Mouse (Mus musculus) embryonic facial prominence, embryonic 13.5 days (tissue): ENCODE results near the gene Zfp507. TPM values are rescaled to one million over a fixed set of nuclear protein-coding genes. Genes with fewer than 3 reads are reported as not detected.

Experiments used
- ATAC-seq: fragments of 200-750 bp; cut with Nextera tagmentation; 2 replicates; pipeline ENCODE4 v1.8.0; 2017; ENCODE audit warnings: low read depth; ENCODE audit not compliant: insufficient number of reproducible peaks, insufficient read depth, low FRiP score, low TSS enrichment
- H3K27ac ChIP-seq: fragments of 300-500 bp; sonication (generic); 2 replicates; pipeline ENCODE4 v1.5.1; 2015; ENCODE audit warnings: moderate library complexity, mild to moderate bottlenecking, inconsistent platforms
- H3K27me3 ChIP-seq: fragments of 300-500 bp; sonication (generic); 2 replicates; pipeline ENCODE4 v1.6.1; 2015; ENCODE audit warnings: mild to moderate bottlenecking, inconsistent platforms
- H3K36me3 ChIP-seq: fragments of 300-500 bp; sonication (generic); 2 replicates; pipeline ENCODE4 v1.6.1; 2015; ENCODE audit warnings: mild to moderate bottlenecking, inconsistent platforms
- H3K4me1 ChIP-seq: fragments of 300-500 bp; sonication (generic); 2 replicates; pipeline ENCODE4 v1.6.1; 2015; ENCODE audit warnings: inconsistent platforms
- H3K4me2 ChIP-seq: fragments of 300-500 bp; sonication (generic); 2 replicates; pipeline ENCODE4 v1.6.1; 2015; ENCODE audit warnings: moderate library complexity, mild to moderate bottlenecking, inconsistent platforms
- H3K4me3 ChIP-seq: fragments of 300-500 bp; sonication (generic); 2 replicates; pipeline ENCODE4 v1.5.1; 2015; ENCODE audit warnings: mild to moderate bottlenecking, inconsistent platforms
- H3K9ac ChIP-seq: fragments of 300-500 bp; sonication (generic); 2 replicates; pipeline ENCODE4 v1.6.1; 2015; ENCODE audit warnings: mild to moderate bottlenecking, inconsistent platforms
- H3K9me3 ChIP-seq: fragments of 300-500 bp; sonication (generic); 2 replicates; pipeline ENCODE4 v1.6.1; 2016; ENCODE audit warnings: inconsistent platforms
- WGBS: fragments of 180-500 bp; shearing (Covaris S2); methylation state at CpG from one replicate; pipeline ENCODE4 v1.1.7; 2015; ENCODE audit warnings: mixed read lengths; 5-methylcytosine and 5-hydroxymethylcytosine counted together
- polyA plus RNA-seq: library from polyadenylated mRNA; unstranded; fragments of >200 nt; fragmentation: Nextera tagmentation; extraction: Ambion mirVana; gene quantifications from 2 replicates; pipeline ENCODE4 v1.2.1, GENCODE M21; 2015

The Zfp507 gene
- polyA plus RNA-seq, 1 experiment from 2014 or later = 22.3 TPM

DNA sequence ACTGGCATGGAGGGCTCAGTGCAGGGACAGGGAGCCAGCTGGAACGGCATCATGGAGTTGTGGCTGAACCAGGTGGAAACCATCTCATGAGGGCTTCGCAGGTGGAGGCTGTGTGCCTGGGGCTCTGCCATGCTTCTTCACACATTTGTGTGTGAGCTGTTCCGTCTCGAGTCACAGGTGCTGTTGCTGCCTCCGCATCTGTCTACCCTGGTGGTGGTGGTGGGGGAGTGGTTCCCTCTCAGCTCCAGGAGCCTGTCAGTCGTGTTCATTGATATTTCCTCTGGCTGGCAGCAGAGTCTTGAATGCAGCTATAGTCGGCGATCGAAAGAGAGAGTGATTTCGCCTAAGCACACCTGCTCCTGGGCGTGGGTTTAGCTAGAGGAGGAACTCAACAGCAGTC lies 10.5 kb upstream of the Zfp507 start:
- Histone ChIP-seq H3K4me3 (no peak overlapping the region), H3K27ac (no peak overlapping the region), H3K27me3 (no peaks in the 10 kb centered on the region), H3K36me3 (no peaks in the 10 kb centered on the region), H3K9me3 (no peaks in the 10 kb centered on the region), H3K9ac (no peak overlapping the region), H3K4me2 (no peak overlapping the region), H3K4me1 (no peaks in the 10 kb centered on the region)
- ATAC-seq = no peak
- 83% methylated on average over 11 of the region's 11 CpGs for WGBS

DNA sequence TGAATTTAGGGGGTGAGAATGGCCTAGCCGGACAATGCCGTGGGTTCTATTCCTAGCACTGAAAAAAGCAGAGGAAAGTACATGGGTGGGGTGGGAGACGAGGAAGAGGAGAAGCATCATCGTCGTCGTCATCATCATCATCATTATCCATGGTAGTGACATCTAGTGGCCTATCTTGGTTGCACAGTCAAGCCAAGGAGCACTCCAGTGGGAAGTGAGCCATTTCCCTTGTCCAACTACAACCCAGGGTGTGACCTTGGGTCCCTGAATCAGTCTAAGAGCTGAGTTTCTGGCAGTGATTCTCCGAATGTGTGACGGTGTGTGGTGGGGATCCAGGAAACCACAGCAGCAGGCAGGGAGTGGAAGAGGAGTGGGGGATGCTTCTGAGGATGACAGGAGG lies 7.9 kb upstream of the Zfp507 start:
- no peak overlapping the region for H3K27ac ChIP-seq
- no peak overlapping the region for H3K4me3 ChIP-seq
- no peak overlapping the region for H3K9ac ChIP-seq
- H3K4me2 ChIP-seq = no peak overlapping the region
- ATAC-seq = no peak
- H3K9me3 ChIP-seq = no peaks in the 10 kb centered on the region
- H3K36me3 ChIP-seq = no peaks in the 10 kb centered on the region
- H3K4me1 ChIP-seq = no peaks in the 10 kb centered on the region
- no peaks in the 10 kb centered on the region for H3K27me3 ChIP-seq
- WGBS = 44% methylated on average over 8 of the region's 8 CpGs

DNA sequence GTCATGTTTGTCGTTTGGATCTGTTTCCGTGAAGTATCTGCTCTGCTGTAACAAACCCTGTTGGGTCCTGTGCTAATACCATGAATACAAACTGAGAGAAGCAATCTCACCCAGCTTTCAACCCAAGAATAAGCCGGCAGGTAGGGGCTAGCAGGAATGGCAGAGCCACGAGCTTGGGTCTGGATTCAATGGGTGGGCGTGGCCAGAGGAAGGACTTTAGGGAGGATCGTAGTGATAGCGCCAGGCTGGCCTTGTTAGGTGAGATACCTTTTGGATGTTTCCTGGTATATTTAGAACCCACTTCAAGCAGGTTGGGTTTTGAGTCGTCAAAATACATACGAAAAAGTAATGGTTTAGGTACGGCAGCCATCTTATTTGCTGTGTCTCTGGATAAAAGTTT lies 1.4 kb upstream of the Zfp507 start:
- H3K27ac ChIP-seq = no peak overlapping the region
- no peak overlapping the region for H3K4me3 ChIP-seq
- H3K4me1 ChIP-seq = peaks cover 10% of the 10 kb centered on the region
- no peaks in the 10 kb centered on the region for H3K9me3 ChIP-seq
- no peak for ATAC-seq
- no peak overlapping the region for H3K9ac ChIP-seq
- WGBS = 79% methylated on average over 10 of the region's 10 CpGs
- H3K36me3 ChIP-seq = peaks cover 19% of the 10 kb centered on the region
- no peaks in the 10 kb centered on the region for H3K27me3 ChIP-seq
- no peak overlapping the region for H3K4me2 ChIP-seq

DNA sequence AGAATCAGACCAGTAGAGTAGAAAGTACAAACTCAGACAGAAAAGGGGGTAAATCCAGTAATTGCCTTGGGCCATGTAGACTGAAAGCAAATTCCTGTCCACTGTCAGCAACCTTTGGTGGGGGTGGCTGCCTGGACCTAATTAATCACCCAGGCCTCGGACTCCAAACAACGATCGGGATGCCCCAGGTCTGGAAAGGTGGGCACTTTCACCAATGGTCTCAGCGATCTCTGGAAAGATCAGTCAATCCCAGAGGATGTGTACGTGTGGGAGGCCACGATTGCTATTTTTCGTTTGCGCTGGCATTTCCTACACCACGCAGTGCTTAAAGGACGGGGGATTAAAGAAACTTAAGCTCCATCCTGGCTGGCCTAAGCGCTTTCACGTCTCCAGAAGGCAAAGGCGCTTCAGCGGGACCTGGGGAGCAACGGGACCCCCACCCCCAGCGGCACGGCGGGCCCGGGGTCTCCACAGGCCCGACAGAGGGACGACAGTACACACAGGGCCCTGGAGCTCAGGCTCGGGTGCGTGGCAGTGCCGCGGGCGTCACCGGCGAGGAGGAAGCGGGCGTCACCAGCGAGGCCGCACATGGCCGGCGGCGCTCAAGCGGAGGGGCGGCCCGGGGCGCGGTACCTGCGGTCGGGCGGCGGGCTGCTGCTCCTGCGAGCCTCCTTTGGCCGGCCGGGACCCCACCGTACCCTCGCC lies 450 bp downstream of the Zfp507 start:
- Histone ChIP-seq H3K4me1 (peaks cover 10% of the 10 kb centered on the region), H3K9me3 (no peaks in the 10 kb centered on the region), H3K4me2 (peak overlapping the region; percentile 80), H3K36me3 (peaks cover 35% of the 10 kb centered on the region), H3K27me3 (no peaks in the 10 kb centered on the region), H3K4me3 (peak overlapping the region; percentile 95), H3K9ac (peak overlapping the region; percentile 99), H3K27ac (peak overlapping the region; percentile 93)
- 0% methylated on average over 39 of the region's 49 CpGs for WGBS
- ATAC-seq = peak; percentile 79

DNA sequence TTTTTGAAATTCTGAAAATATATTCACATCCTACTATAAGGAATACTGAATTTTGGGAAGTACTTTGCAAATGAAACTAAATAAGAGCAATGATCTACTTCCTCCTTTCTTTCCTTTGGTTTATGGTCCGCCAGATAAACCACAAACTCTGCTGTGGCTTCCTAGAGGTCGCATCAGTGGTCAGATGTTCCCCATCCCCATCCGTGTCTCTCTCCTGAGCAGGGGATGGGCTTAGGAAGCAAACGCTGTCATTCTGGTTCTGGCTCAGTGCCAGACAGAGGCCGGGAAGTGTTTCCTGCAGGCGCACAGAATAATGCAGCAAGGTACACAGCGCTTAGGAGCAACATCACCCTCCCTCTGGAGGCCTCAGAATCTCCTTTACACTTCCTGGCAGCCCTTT lies 6.7 kb downstream of the Zfp507 start:
- H3K9me3 ChIP-seq = no peaks in the 10 kb centered on the region
- H3K27me3 ChIP-seq = no peaks in the 10 kb centered on the region
- ATAC-seq = no peak
- no peak overlapping the region for H3K4me3 ChIP-seq
- WGBS = 61% methylated on average over 7 of the region's 7 CpGs
- no peak overlapping the region for H3K4me2 ChIP-seq
- peaks cover 85% of the 10 kb centered on the region for H3K36me3 ChIP-seq
- H3K9ac ChIP-seq = no peak overlapping the region
- peaks cover 4% of the 10 kb centered on the region for H3K4me1 ChIP-seq
- no peak overlapping the region for H3K27ac ChIP-seq

DNA sequence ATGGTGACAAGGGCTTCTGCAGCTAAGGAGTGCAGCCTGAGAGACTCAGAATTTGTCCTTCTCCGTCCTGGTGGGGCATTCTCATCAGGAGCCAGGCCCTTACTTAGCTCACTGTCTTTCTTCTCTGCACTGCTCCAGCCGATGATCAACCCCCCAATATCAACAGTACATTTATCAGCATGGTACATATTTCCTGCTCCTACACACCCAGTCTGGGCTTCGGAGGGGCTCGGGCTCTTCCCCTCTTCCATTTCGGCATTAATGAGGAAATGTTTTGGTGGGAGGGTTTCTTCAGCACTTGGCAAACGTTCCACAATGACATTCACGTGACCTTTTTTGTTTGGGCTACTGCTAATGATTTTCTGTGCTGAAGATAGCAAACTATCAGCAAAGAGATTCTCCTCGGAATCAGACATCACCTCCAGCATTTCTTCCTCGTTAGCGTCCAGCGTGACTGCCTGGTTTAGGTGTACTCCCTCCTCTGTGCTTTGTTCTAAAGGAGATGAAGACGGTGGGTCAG lies 8.6 kb downstream of the Zfp507 start:
- Histone ChIP-seq H3K36me3 (peaks cover 82% of the 10 kb centered on the region), H3K27ac (no peak overlapping the region), H3K9me3 (no peaks in the 10 kb centered on the region), H3K9ac (no peak overlapping the region), H3K4me3 (no peak overlapping the region), H3K4me2 (no peak overlapping the region), H3K27me3 (no peaks in the 10 kb centered on the region), H3K4me1 (no peaks in the 10 kb centered on the region)
- 88% methylated on average over 12 of the region's 12 CpGs for WGBS
- ATAC-seq = no peak

DNA sequence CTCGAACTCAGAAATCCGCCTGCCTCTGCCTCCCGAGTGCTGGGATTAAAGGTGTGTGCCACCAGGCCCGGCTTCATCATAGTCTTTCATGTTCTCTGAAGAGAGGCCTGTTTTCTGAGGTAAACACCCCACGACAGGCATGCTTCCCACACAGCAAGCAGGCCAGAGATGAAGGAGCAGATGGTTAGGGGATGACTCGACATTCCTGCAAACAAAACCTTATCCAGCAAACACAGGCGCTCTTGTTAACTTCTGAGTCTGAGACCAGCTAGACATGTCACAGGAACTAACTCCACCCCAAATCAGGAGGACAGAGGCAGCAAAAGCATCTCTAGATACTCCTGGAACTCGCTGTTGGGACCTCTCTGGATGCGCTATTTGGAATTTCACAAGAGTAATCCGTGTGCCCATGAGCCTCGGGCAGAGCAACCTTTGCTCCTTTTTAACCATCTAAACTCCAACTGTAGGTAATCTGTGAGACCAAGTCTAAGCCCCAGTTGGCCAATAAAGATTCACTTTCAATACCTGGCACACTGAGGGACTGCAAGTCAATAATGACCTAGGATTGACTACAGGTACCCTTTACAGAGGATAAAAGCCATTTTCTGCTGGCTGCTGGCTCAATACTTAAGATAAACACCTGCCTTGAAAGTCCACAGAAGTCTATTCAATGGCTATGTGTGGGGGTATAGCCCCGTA lies 10.5 kb downstream of the Zfp507 start:
- ATAC-seq = no peak

DNA sequence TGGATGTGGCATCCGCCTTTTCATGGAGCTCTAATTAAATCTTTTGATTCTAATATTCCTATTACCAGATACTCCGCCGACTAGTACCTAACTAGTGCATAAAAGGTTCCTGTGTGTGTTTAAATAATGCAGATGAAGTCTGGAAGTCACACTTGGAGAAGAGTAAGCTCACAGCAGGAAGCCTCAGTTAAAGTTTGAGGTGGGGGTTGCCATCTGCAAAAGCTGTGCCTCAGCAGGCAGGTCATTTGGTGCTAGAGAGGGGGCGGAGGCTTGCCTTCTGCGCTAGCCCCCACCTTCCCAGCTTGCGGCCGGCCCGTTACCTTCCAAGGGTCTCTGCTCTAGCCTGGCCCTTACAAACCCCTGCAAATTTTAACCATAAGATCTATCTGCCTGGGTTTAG lies 11.9 kb downstream of the Zfp507 start:
- Histone ChIP-seq H3K9ac (no peak overlapping the region), H3K4me2 (no peak overlapping the region), H3K27me3 (no peaks in the 10 kb centered on the region), H3K27ac (no peak overlapping the region), H3K36me3 (peaks cover 87% of the 10 kb centered on the region), H3K9me3 (no peaks in the 10 kb centered on the region), H3K4me3 (no peak overlapping the region), H3K4me1 (no peaks in the 10 kb centered on the region)
- ATAC-seq = no peak
- 72% methylated on average over 8 of the region's 8 CpGs for WGBS

More for the DNA sequence above, 10.5 kb downstream of the Zfp507 start:
- H3K27ac ChIP-seq = no peak overlapping the region
- peaks cover 80% of the 10 kb centered on the region for H3K36me3 ChIP-seq
- no peaks in the 10 kb centered on the region for H3K4me1 ChIP-seq
- H3K9me3 ChIP-seq = no peaks in the 10 kb centered on the region
- H3K27me3 ChIP-seq = no peaks in the 10 kb centered on the region
- no peak overlapping the region for H3K4me3 ChIP-seq
- H3K4me2 ChIP-seq = no peak overlapping the region
- no peak overlapping the region for H3K9ac ChIP-seq
- 88% methylated on average over 12 of the region's 12 CpGs for WGBS

DNA sequence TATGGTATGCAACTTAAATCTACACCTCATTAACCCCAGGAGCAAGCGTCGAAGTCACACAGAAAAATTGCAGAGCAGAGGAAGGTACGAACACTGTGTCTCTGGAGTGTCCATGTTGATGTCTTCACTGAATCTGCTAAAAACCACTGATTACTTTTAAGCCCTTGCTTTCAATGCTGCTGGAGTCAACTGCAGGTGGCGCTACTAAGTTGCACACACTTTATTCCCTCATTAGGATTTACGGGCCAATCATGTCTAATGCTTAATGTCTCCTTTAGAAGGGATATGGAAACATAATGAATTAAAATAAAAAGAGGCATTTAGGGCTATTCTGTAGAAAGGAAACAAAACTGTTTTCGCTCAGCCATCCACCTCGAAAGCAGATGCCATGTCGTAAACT lies 12.6 kb downstream of the Zfp507 start:
- Histone ChIP-seq H3K9ac (no peak overlapping the region), H3K4me1 (no peaks in the 10 kb centered on the region), H3K27me3 (no peaks in the 10 kb centered on the region), H3K4me2 (no peak overlapping the region), H3K36me3 (peaks cover 87% of the 10 kb centered on the region), H3K27ac (no peak overlapping the region), H3K9me3 (no peaks in the 10 kb centered on the region), H3K4me3 (no peak overlapping the region)
- WGBS = 86% methylated on average over 8 of the region's 8 CpGs
- ATAC-seq = no peak

DNA sequence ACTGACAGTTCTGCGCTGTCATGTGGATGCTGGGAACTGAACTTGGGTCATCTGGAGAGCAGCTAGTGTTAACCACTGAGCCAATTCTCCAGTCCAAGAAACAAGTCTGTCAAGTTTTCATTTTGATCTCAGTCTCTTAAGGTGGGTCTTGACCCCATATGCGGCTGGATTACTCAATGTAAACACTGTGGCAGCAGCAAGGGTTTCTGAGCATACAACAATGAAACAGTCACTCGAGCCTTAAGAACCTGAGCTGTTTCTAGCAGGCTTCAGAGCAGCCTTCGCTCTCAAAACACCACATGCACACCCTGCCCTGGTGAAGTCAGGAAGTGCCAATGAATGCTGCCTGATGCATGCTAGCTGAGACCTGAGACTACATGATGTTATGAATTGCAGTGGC lies 17.2 kb downstream of the Zfp507 start:
- Histone ChIP-seq H3K9me3 (no peaks in the 10 kb centered on the region), H3K4me2 (no peak overlapping the region), H3K27ac (no peak overlapping the region), H3K9ac (no peak overlapping the region), H3K36me3 (peaks cover 79% of the 10 kb centered on the region), H3K27me3 (no peaks in the 10 kb centered on the region), H3K4me3 (no peak overlapping the region), H3K4me1 (peaks cover 3% of the 10 kb centered on the region; the same call in 1 of the 2 replicates)
- WGBS = 76% methylated on average over 4 of the region's 4 CpGs
- ATAC-seq = no peak

DNA sequence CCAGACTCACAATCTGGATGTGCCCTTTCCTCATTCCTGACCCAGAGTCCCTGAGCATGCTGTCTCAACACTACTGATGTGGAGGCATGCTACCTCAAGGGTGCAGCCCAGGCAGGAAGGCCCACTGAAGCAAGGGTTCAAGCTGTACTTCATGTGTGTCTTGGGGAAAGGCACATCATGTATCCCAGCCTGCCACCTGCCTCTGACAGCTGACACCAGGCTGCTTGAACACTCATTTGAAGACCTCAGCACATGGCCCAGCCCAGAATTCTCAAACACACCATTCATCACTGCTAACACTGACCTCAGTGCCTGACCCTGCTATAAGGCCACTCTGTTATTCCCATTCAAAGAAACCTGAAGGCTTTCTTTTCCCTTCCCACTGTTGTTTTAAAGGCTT lies 20.6 kb downstream of the Zfp507 start:
- no peak for ATAC-seq
- Histone ChIP-seq H3K9me3 (no peaks in the 10 kb centered on the region), H3K36me3 (peaks cover 80% of the 10 kb centered on the region), H3K4me3 (no peak overlapping the region), H3K4me1 (peaks cover 3% of the 10 kb centered on the region; the same call in 1 of the 2 replicates), H3K9ac (no peak overlapping the region), H3K4me2 (no peak overlapping the region), H3K27me3 (no peaks in the 10 kb centered on the region), H3K27ac (no peak overlapping the region)

DNA sequence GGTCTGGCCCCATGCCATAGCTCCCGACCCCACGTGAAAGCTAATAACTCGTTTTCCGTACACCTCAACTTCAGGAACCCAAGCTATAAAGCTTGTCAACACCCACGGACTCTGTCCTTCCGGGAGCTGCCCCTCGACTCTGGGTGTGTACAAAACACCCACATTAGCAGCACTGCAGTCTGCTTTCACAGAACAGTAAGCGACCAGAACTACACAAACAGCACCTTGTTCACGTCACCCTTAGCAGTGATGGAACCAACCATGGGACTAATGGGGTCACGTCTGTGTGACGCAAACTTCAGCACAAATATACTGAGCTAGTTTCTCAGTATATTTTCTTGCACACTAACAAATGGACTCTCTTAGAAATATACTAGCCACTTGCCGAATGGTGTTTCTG lies 28.7 kb downstream of the Zfp507 start:
- WGBS = 92% methylated on average over 12 of the region's 12 CpGs
- H3K27me3 ChIP-seq = no peaks in the 10 kb centered on the region
- H3K4me1 ChIP-seq = no peaks in the 10 kb centered on the region
- no peaks in the 10 kb centered on the region for H3K9me3 ChIP-seq
- H3K9ac ChIP-seq = no peak overlapping the region
- no peak overlapping the region for H3K4me2 ChIP-seq
- peaks cover 66% of the 10 kb centered on the region for H3K36me3 ChIP-seq
- ATAC-seq = no peak
- H3K27ac ChIP-seq = no peak overlapping the region
- no peak overlapping the region for H3K4me3 ChIP-seq
